Mouse (Mus musculus) B cell, adult 62 days (primary cell): Measurements from ENCODE around the gene Gm1604a. TPM values are rescaled to one million over a fixed set of nuclear protein-coding genes. Genes with fewer than 3 reads are reported as not detected.

Experiments
- total RNA-seq: library from RNA; stranded (reverse); gene quantifications from 4 replicates; pipeline ENCODE4 v1.2.4, GENCODE M21; 2023

Gm1604a gene
- total RNA-seq, result not detected in 4 replicates

GRCm38 (mm10) chr17:7025257-7025656, at the start of gene Gm1604a:
TSS of gene Gm1604a (plus strand) at chr17:7025568.

GRCm38 (mm10) chr17:6978287-6979248, 46.8 kb upstream of the Gm1604a start, which contains the start of gene Gm49721:
TSS of gene Gm49721 (plus strand) at chr17:6978904.

Other genes starting within 250 kb of the Gm1604a start
- gene Ezr, start 242.8 kb upstream of the Gm1604a start, total RNA-seq, result 498 to 517 TPM (median 512 TPM) in 4 replicates
- gene Rsph3b, start 76.9 kb upstream of the Gm1604a start, total RNA-seq, result 7.6 to 10.3 TPM (median 8.7 TPM) in 4 replicates
- 55.9 to 66.8 TPM (median 64.1 TPM) in 4 replicates for gene Tagap1, start 64.4 kb upstream of the Gm1604a start, total RNA-seq
- gene Rnaset2b, start 54.9 kb upstream of the Gm1604a start, total RNA-seq, result 202 to 205 TPM (median 204 TPM) in 4 replicates
- gene Gm49721, start 46.7 kb upstream of the Gm1604a start, total RNA-seq, result 0.27 to 1.6 TPM (median 1.2 TPM) in 3 of 4 replicates, not detected in the other
- 2.7 to 4.9 TPM (median 3.4 TPM) in 4 replicates for gene Rps6ka2, start 144.5 kb downstream of the Gm1604a start, total RNA-seq